Mouse (Mus musculus) gastrocnemius, postnatal 25 days (tissue): ENCODE results near the gene Trpm7. TPM values are rescaled to one million over a fixed set of nuclear protein-coding genes. Genes with fewer than 3 reads are reported as not detected.

Experiments
- microRNA-seq, 2 experiments: library from miRNA; unstranded; fragments of <30 nt; microRNA quantifications; one replicate each; pipeline ENCODE4 v1.2.0; 2021; ENCODE audit warnings: borderline replicate concordance in 2 of 2
- total RNA-seq, 2 experiments: library from RNA; stranded (reverse); gene quantifications; 1 replicate in 1 of 2; 2 replicates in 1 of 2; pipeline ENCODE4 v1.2.3; 2021

Trpm7 gene
- total RNA-seq, 2 experiments from 2014 or later = 21.7 to 23.5 TPM

Small RNA genes within 50 kb of the gene (microRNA-seq; reads per million reads assigned to microRNA genes)
- 0 to 0.26 reads per million in 2 experiments for gene Mir3473g

Other genes starting within 250 kb of the Trpm7 start
- 1 to 10 TPM; 6.2 to 6.3 TPM for gene Gabpb1, start 199.9 kb downstream of the Trpm7 start, total RNA-seq
- 10 to 100 TPM; 14.9 to 16.2 TPM for gene Usp8, start 168.9 kb downstream of the Trpm7 start, total RNA-seq
- not detected for gene Usp50, start 92.8 kb downstream of the Trpm7 start, total RNA-seq
- gene Sppl2a, start 57.0 kb upstream of the Trpm7 start, total RNA-seq = 10 to 100 TPM; 58.6 TPM
- gene Ap4e1, start 132.5 kb upstream of the Trpm7 start, total RNA-seq = 1 to 10 TPM; 7.4 to 7.6 TPM
- 10 to 100 TPM; 10.3 to 14.3 TPM for gene Blvra, start 194.4 kb upstream of the Trpm7 start, total RNA-seq